Mouse (Mus musculus) ES-Bruce4 (cell line): ENCODE results near the gene Ddit4.

ENCODE experiments used
- CTCF ChIP-seq: IDR thresholded peaks from one replicate; pipeline ENCODE4 v1.8.1; 2011; ENCODE audit warnings: low read depth, low read length
- POLR2A ChIP-seq: IDR thresholded peaks from one replicate; pipeline ENCODE4 v1.8.1; 2011; ENCODE audit warnings: low read length; ENCODE audit not compliant: insufficient read depth

GRCm38 (mm10) chr10:59965788-59966187, 14.2 kb upstream of the Ddit4 start:
- TF ChIP-seq POLR2A (no peak), CTCF (no peak)
